Mouse (Mus musculus) thymus, adult 2 months (tissue): ENCODE data around the gene Cebpb. TPM values are rescaled to one million over a fixed set of nuclear protein-coding genes. Genes with fewer than 3 reads are reported as not detected.

Source experiments
- DNase-seq: peaks from one replicate; pipeline ENCODE4 v3.0.0; 2021
- H3K27ac ChIP-seq: fragments of 200-500 bp; 2 replicates; pipeline ENCODE4 v1.5.1; 2012; ENCODE audit warnings: low read length, control low read depth; ENCODE audit not compliant: control insufficient read depth, insufficient read depth
- H3K27me3 ChIP-seq: fragments of 200-500 bp; 2 replicates; pipeline ENCODE4 v1.6.1; 2012; ENCODE audit warnings: mild to moderate bottlenecking, low read length, moderate library complexity, mixed read lengths; ENCODE audit not compliant: control insufficient read depth, insufficient read depth
- H3K36me3 ChIP-seq: fragments of 200-500 bp; 2 replicates; pipeline ENCODE4 v1.6.1; 2012; ENCODE audit warnings: mild to moderate bottlenecking, low read length, moderate library complexity; ENCODE audit not compliant: control insufficient read depth, insufficient read depth
- H3K4me1 ChIP-seq: fragments of 200-500 bp; replicated peaks from 2 replicates; pipeline ENCODE4 v1.6.1; 2012; ENCODE audit warnings: low read length; ENCODE audit not compliant: control insufficient read depth, insufficient read depth
- H3K4me3 ChIP-seq: fragments of 200-500 bp; 2 replicates; pipeline ENCODE4 v1.5.1; 2012; ENCODE audit warnings: mild to moderate bottlenecking, low read length, control low read depth, moderate library complexity; ENCODE audit not compliant: control insufficient read depth, insufficient read depth
- CTCF ChIP-seq: fragments of 200-500 bp; IDR thresholded peaks from 2 replicates; pipeline ENCODE4 v1.5.1; 2012; ENCODE audit warnings: mild to moderate bottlenecking, control low read depth, low read length, moderate library complexity, borderline replicate concordance; ENCODE audit not compliant: control insufficient read depth, poor library complexity, insufficient read depth; ENCODE audit errors: extremely low read depth
- POLR2A ChIP-seq: fragments of 200-500 bp; IDR thresholded peaks from 2 replicates; pipeline ENCODE4 v1.6.1; 2012; ENCODE audit warnings: mild to moderate bottlenecking, low read length, control low read depth, moderate library complexity; ENCODE audit not compliant: control insufficient read depth, poor library complexity, insufficient read depth; ENCODE audit errors: extremely low read depth
- WGBS: fragments of 180-500 bp; shearing (Covaris S2); methylation state at CpG from one replicate; pipeline ENCODE4 v1.1.7; 2018; 5-methylcytosine and 5-hydroxymethylcytosine counted together
- polyA plus RNA-seq: library from polyadenylated mRNA; depleted of rRNA; stranded (reverse); fragments of >200 nt; gene quantifications from 2 replicates; pipeline ENCODE4 v1.2.3, GENCODE M21; 2012

Cebpb gene
- polyA plus RNA-seq, 1 experiment = 69.6 TPM

GRCm38 (mm10) chr2:167687250-167687586 is 1.5 kb upstream of the Cebpb start:
- no peak overlapping the region for H3K27ac ChIP-seq
- WGBS = 91% methylated on average over 4 of the region's 4 CpGs
- no peak for DNase-seq
- peaks cover 13% of the 10 kb centered on the region for H3K4me1 ChIP-seq
- TF ChIP-seq CTCF (no peak), POLR2A (no peak)
- H3K4me3 ChIP-seq = no peak overlapping the region
- H3K36me3 ChIP-seq = no peaks in the 10 kb centered on the region
- H3K27me3 ChIP-seq = no peaks in the 10 kb centered on the region; the same call in 1 of the 2 replicates

GRCm38 (mm10) chr2:167687651-167688101 is 1.0 kb upstream of the Cebpb start:
- DNase-seq = no peak
- WGBS = 95% methylated on average over 11 of the region's 11 CpGs
- TF ChIP-seq CTCF (no peak), POLR2A (no peak)
- Histone ChIP-seq H3K36me3 (no peaks in the 10 kb centered on the region), H3K4me1 (peaks cover 13% of the 10 kb centered on the region), H3K27me3 (no peaks in the 10 kb centered on the region; the same call in 1 of the 2 replicates), H3K27ac (no peak overlapping the region), H3K4me3 (no peak overlapping the region)

GRCm38 (mm10) chr2:167688126-167688497 is 603 bp upstream of the Cebpb start:
- WGBS = 77% methylated on average over 12 of the region's 12 CpGs

GRCm38 (mm10) chr2:167689501-167690218 is 945 bp downstream of the Cebpb start, which contains the start of gene Tmem189:
Gene Tmem189, minus strand, starts transcription at chr2:167689822.
- peaks cover 13% of the 10 kb centered on the region for H3K4me1 ChIP-seq
- H3K36me3 ChIP-seq = no peaks in the 10 kb centered on the region
- peak within 1 kb of the TSS; percentile 64 for H3K4me3 ChIP-seq
- no peaks in the 10 kb centered on the region; the same call in 1 of the 2 replicates for H3K27me3 ChIP-seq
- TF ChIP-seq POLR2A = no peak
- TF ChIP-seq CTCF = no peak
- DNase-seq = peak; percentile 43
- no peak within 1 kb of the TSS for H3K27ac ChIP-seq
- under 1% methylated on average over 99 of the region's 99 CpGs for WGBS

More at GRCm38 (mm10) chr2:167688126-167688497, 603 bp upstream of the Cebpb start:
- Histone ChIP-seq H3K36me3 (no peaks in the 10 kb centered on the region), H3K27ac (no peak overlapping the region), H3K4me3 (peak overlapping the region; percentile 64), H3K4me1 (peaks cover 13% of the 10 kb centered on the region), H3K27me3 (no peaks in the 10 kb centered on the region; the same call in 1 of the 2 replicates)
- TF ChIP-seq POLR2A (no peak), CTCF (no peak)
- no peak for DNase-seq

- TF ChIP-seq POLR2A (no peak), CTCF (no peak)
- Histone ChIP-seq H3K4me1 (peaks cover 13% of the 10 kb centered on the region), H3K27ac (no peak overlapping the region), H3K36me3 (no peaks in the 10 kb centered on the region), H3K27me3 (no peaks in the 10 kb centered on the region; the same call in 1 of the 2 replicates), H3K4me3 (peak overlapping the region; percentile 64)
- WGBS = 19% methylated on average over 15 of the region's 15 CpGs
- DNase-seq = no peak
These were observed 1.7 kb downstream of the Cebpb start for GRCm38 (mm10) chr2:167690219-167690961.

GRCm38 (mm10) chr2:167690962-167691311 is 2.2 kb downstream of the Cebpb start:
- DNase-seq = no peak
- 84% methylated on average over 12 of the region's 12 CpGs for WGBS
- H3K27ac ChIP-seq = no peak overlapping the region
- H3K4me3 ChIP-seq = peak overlapping the region; percentile 24
- no peak for TF ChIP-seq CTCF
- TF ChIP-seq POLR2A = no peak
- no peaks in the 10 kb centered on the region for H3K36me3 ChIP-seq
- H3K27me3 ChIP-seq = no peaks in the 10 kb centered on the region; the same call in 1 of the 2 replicates
- H3K4me1 ChIP-seq = peaks cover 13% of the 10 kb centered on the region
